Mouse (Mus musculus): ENCODE results near the gene Gprc5c. TPM values are rescaled to one million over a fixed set of nuclear protein-coding genes. Genes with fewer than 3 reads are reported as not detected.

Gene Gprc5c
- polyA plus RNA-seq, 1 experiment from 2014 or later: 2.3 TPM

- H3K27ac ChIP-seq (ENCODE audit: low read depth, low read length): no peak overlapping the region
- peaks cover 11% of the 10 kb centered on the region; the same call in 1 of the 2 replicates for H3K4me1 ChIP-seq (replicated peaks; ENCODE audit: control insufficient read depth, insufficient read depth, low read length)
- no peaks in the 10 kb centered on the region for H3K27me3 ChIP-seq (replicated peaks; ENCODE audit: control insufficient read depth, insufficient read depth, low read length)
- no peak overlapping the region for H3K4me2 ChIP-seq (replicated peaks; ENCODE audit: low read depth)
- no peak for ATAC-seq
- no peaks in the 10 kb centered on the region; the same call in 1 of the 2 replicates for H3K36me3 ChIP-seq (ENCODE audit: control insufficient read depth, insufficient read depth)
- no peak for TF ChIP-seq CTCF (IDR thresholded peaks at IDR 0.05; ENCODE audit: low read depth)
- WGBS: 93% methylated on average over 21 of the region's 21 CpGs
- no peaks in the 10 kb centered on the region for H3K9me3 ChIP-seq (ENCODE audit: control insufficient read depth)
- H3K9ac ChIP-seq (ENCODE audit: low read depth, low read length): no peak overlapping the region
- H3K4me3 ChIP-seq (ENCODE audit: low read depth, low read length): no peak overlapping the region
Observed at GRCm38 (mm10) chr11:114863918-114864420, 13.0 kb downstream of the Gprc5c start.

- no peak for ATAC-seq
- Histone ChIP-seq H3K36me3 (ENCODE audit: control insufficient read depth, insufficient read depth) (no peaks in the 10 kb centered on the region; the same call in 1 of the 2 replicates), H3K9ac (ENCODE audit: low read depth, low read length) (no peak overlapping the region), H3K4me3 (ENCODE audit: low read depth, low read length) (no peak overlapping the region), H3K9me3 (ENCODE audit: control insufficient read depth) (no peaks in the 10 kb centered on the region), H3K4me1 (replicated peaks; ENCODE audit: control insufficient read depth, insufficient read depth, low read length) (peaks cover 11% of the 10 kb centered on the region; the same call in 1 of the 2 replicates), H3K27me3 (replicated peaks; ENCODE audit: control insufficient read depth, insufficient read depth, low read length) (no peaks in the 10 kb centered on the region), H3K27ac (ENCODE audit: low read depth, low read length) (no peak overlapping the region), H3K4me2 (replicated peaks; ENCODE audit: low read depth) (no peak overlapping the region)
- no peak for TF ChIP-seq CTCF (IDR thresholded peaks at IDR 0.05; ENCODE audit: low read depth)
- 78% methylated on average over 5 of the region's 5 CpGs for WGBS
Observed at GRCm38 (mm10) chr11:114865999-114866398, 15.0 kb downstream of the Gprc5c start.

DNA sequence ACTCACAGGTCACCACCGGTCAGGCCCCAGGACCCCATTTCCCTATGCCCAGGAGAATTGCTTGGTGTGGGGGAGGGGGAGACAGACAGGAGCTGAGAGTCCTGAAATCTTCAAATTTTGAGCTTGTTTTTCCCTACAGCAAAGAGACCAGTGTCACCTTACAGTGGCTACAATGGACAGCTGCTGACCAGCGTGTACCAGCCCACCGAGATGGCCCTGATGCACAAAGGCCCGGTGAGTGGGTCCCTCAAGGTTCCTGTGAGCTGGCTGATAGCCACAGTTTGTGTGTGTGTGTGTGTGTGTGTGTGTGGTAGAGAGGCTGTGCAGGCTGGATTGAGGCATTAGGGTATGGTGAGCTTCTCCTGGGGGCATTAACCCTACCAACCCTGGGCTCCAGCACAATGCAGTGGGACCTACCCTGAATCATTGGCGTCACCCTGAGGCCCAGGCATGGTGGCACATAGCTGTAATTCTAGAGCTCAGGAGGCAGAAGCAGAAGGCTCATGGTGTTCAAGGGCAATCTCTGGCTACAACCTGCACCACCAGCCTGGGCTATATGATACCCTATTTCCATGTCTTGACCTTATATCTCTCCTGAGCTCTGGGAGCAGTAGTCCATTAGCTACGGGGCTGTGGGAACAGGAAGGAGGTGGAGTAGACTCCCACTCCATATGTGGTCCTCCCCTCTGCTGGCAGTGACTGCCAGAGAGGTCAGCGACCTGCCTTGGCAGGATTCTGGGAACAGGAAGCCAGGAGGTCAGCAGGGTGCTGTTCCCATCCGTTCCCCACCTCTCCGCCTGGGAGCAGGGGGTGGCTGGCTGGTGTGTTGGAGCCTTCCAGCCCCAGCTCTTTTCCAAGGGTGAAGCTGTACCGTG, 15.8 kb downstream of the Gprc5c start:
- H3K4me2 ChIP-seq (replicated peaks; ENCODE audit: low read depth): peak overlapping the region; percentile 44
- ATAC-seq: peak; percentile 35
- peaks cover 11% of the 10 kb centered on the region; the same call in 1 of the 2 replicates for H3K4me1 ChIP-seq (replicated peaks; ENCODE audit: control insufficient read depth, insufficient read depth, low read length)
- H3K36me3 ChIP-seq (ENCODE audit: control insufficient read depth, insufficient read depth): no peaks in the 10 kb centered on the region; the same call in 1 of the 2 replicates
- WGBS: 28% methylated on average over 10 of the region's 10 CpGs
- H3K27ac ChIP-seq (ENCODE audit: low read depth, low read length): no peak overlapping the region
- no peak for TF ChIP-seq CTCF (IDR thresholded peaks at IDR 0.05; ENCODE audit: low read depth)
- H3K9me3 ChIP-seq (ENCODE audit: control insufficient read depth): no peaks in the 10 kb centered on the region
- H3K4me3 ChIP-seq (ENCODE audit: low read depth, low read length): no peak overlapping the region
- no peak overlapping the region for H3K9ac ChIP-seq (ENCODE audit: low read depth, low read length)
- H3K27me3 ChIP-seq (replicated peaks; ENCODE audit: control insufficient read depth, insufficient read depth, low read length): no peaks in the 10 kb centered on the region

GRCm38 (mm10) chr11:114867361-114868235, 16.6 kb downstream of the Gprc5c start:
- Histone ChIP-seq H3K4me2 (replicated peaks; ENCODE audit: low read depth) (peak overlapping the region; percentile 44), H3K27me3 (replicated peaks; ENCODE audit: control insufficient read depth, insufficient read depth, low read length) (no peaks in the 10 kb centered on the region), H3K27ac (ENCODE audit: low read depth, low read length) (no peak overlapping the region), H3K4me1 (replicated peaks; ENCODE audit: control insufficient read depth, insufficient read depth, low read length) (peaks cover 11% of the 10 kb centered on the region; the same call in 1 of the 2 replicates), H3K9ac (ENCODE audit: low read depth, low read length) (no peak overlapping the region), H3K4me3 (ENCODE audit: low read depth, low read length) (no peak overlapping the region), H3K36me3 (ENCODE audit: control insufficient read depth, insufficient read depth) (no peaks in the 10 kb centered on the region; the same call in 1 of the 2 replicates), H3K9me3 (ENCODE audit: control insufficient read depth) (no peaks in the 10 kb centered on the region)
- 25% methylated on average over 11 of the region's 11 CpGs for WGBS
- TF ChIP-seq CTCF (IDR thresholded peaks at IDR 0.05; ENCODE audit: low read depth): no peak
- ATAC-seq: peak; percentile 59; the same call in 1 of the 2 replicates

GRCm38 (mm10) chr11:114868280-114868679, 17.3 kb downstream of the Gprc5c start:
- Histone ChIP-seq H3K9ac (ENCODE audit: low read depth, low read length) (no peak overlapping the region), H3K4me1 (replicated peaks; ENCODE audit: control insufficient read depth, insufficient read depth, low read length) (peaks cover 11% of the 10 kb centered on the region; the same call in 1 of the 2 replicates), H3K9me3 (ENCODE audit: control insufficient read depth) (no peaks in the 10 kb centered on the region), H3K27me3 (replicated peaks; ENCODE audit: control insufficient read depth, insufficient read depth, low read length) (no peaks in the 10 kb centered on the region), H3K4me2 (replicated peaks; ENCODE audit: low read depth) (no peak overlapping the region), H3K27ac (ENCODE audit: low read depth, low read length) (no peak overlapping the region), H3K36me3 (ENCODE audit: control insufficient read depth, insufficient read depth) (no peaks in the 10 kb centered on the region; the same call in 1 of the 2 replicates), H3K4me3 (ENCODE audit: low read depth, low read length) (no peak overlapping the region)
- ATAC-seq: no peak
- no peak for TF ChIP-seq CTCF (IDR thresholded peaks at IDR 0.05; ENCODE audit: low read depth)
- 90% methylated on average over 12 of the region's 12 CpGs for WGBS
